8 mouse cellular contexts compared by ENCODE assay signal in genomic region chr10:4431746-4432122, GRCm38 (mm10). TPM values are rescaled to one million over a fixed set of nuclear protein-coding genes. Genes with fewer than 3 reads are reported as not detected.
DNase-seq lines count a peak whose midpoint lies in the region; ATAC-seq and TF ChIP-seq lines count a peak whose summit lies in the region.

No protein-coding gene starts in this region.

- peak; percentile 35 for ATAC-seq in forebrain, postnatal 0 days
- peak; percentile 25 for ATAC-seq in midbrain, embryonic 11.5 days (ENCODE audit: low FRiP score)

- H3K4me3 ChIP-seq in kidney, adult 2 months (ENCODE audit: insufficient read depth, low read depth, low read length), result peak overlapping the region; percentile 64
- peak overlapping the region; percentile 74 to 98 for H3K4me3 ChIP-seq in MEL (ENCODE audit: control insufficient read depth in 1 of 2, insufficient read depth in 1 of 2, low read depth in 2 of 2, low read length in 2 of 2)
- H3K4me3 ChIP-seq in forebrain, postnatal 0 days (ENCODE audit: low read depth, low read length), result peak overlapping the region; percentile 51
- peak overlapping the region; percentile 64 for H3K4me3 ChIP-seq in midbrain, embryonic 11.5 days (ENCODE audit: low read depth, low read length)

- no peak for TF ChIP-seq POLR2A in kidney, adult 2 months (IDR thresholded peaks at IDR 0.05; ENCODE audit: low read depth, low read length)
- TF ChIP-seq POLR2A in MEL (IDR thresholded peaks at IDR 0.05; ENCODE audit: control insufficient read depth in 1 of 2, insufficient read depth in 1 of 2, low read depth in 1 of 2, low read length in 2 of 2, poor library complexity in 1 of 2), result no peak

- 6% methylated on average over 5 of the region's 5 CpGs for WGBS in kidney, adult 2 months
- WGBS in forebrain, postnatal 0 days, result 16% methylated on average over 5 of the region's 5 CpGs
- WGBS in midbrain, embryonic 11.5 days, result 18% methylated on average over 5 of the region's 5 CpGs

- peaks cover 38% of the 10 kb centered on the region for H3K79me2 ChIP-seq in MEL (ENCODE audit: control insufficient read depth, insufficient read depth, low read length, poor library complexity)

- no peaks in the 10 kb centered on the region for H3K9me3 ChIP-seq in MEL (replicated peaks; ENCODE audit: insufficient read depth, low read length)
- H3K9me3 ChIP-seq in forebrain, postnatal 0 days (ENCODE audit: low read length), result no peaks in the 10 kb centered on the region
- no peaks in the 10 kb centered on the region for H3K9me3 ChIP-seq in midbrain, embryonic 11.5 days (ENCODE audit: control insufficient read depth, low read length)

- peak overlapping the region; percentile 68 for H3K4me2 ChIP-seq in forebrain, postnatal 0 days (ENCODE audit: low read depth)
- H3K4me2 ChIP-seq in midbrain, embryonic 11.5 days, result peak overlapping the region; percentile 69

- H3K27me3 ChIP-seq in kidney, adult 2 months (replicated peaks; ENCODE audit: control insufficient read depth, insufficient read depth, low read length), result no peaks in the 10 kb centered on the region
- no peaks in the 10 kb centered on the region for H3K27me3 ChIP-seq in MEL (ENCODE audit: control insufficient read depth in 1 of 2, insufficient read depth in 2 of 2, low read length in 2 of 2)
- H3K27me3 ChIP-seq in forebrain, postnatal 0 days (ENCODE audit: insufficient read depth, low read length), result no peaks in the 10 kb centered on the region
- no peaks in the 10 kb centered on the region for H3K27me3 ChIP-seq in midbrain, embryonic 11.5 days (ENCODE audit: control insufficient read depth, insufficient read depth, low read length)

- TF ChIP-seq CTCF in kidney, adult 2 months (conservative IDR thresholded peaks at IDR 0.05; ENCODE audit: insufficient read depth, insufficient read length, low read depth, low read length), result no peak
- no peak for TF ChIP-seq CTCF in MEL (IDR thresholded peaks at IDR 0.05 in 2 of 3, conservative IDR thresholded peaks at IDR 0.05 in 1 of 3; ENCODE audit: control insufficient read depth in 1 of 3, insufficient read depth in 1 of 3, low read depth in 2 of 3, low read length in 3 of 3, poor library complexity in 1 of 3, severe bottlenecking in 1 of 3)
- no peak for TF ChIP-seq CTCF in forebrain, postnatal 0 days (IDR thresholded peaks at IDR 0.05; ENCODE audit: low read depth)

- TF ChIP-seq EP300 in MEL (IDR thresholded peaks at IDR 0.05; ENCODE audit: low read depth in 1 of 2, low read length in 2 of 2), result no peak

- H3K9ac ChIP-seq in MEL (ENCODE audit: control insufficient read depth, low read depth, low read length, poor library complexity, severe bottlenecking), result peak overlapping the region; percentile 99
- H3K9ac ChIP-seq in forebrain, postnatal 0 days, result peak overlapping the region; percentile 72
- H3K9ac ChIP-seq in midbrain, embryonic 11.5 days (ENCODE audit: low read length), result peak overlapping the region; percentile 67

- H3K36me3 ChIP-seq in kidney, adult 2 months (ENCODE audit: control insufficient read depth, insufficient read depth, low read length), result no peaks in the 10 kb centered on the region
- H3K36me3 ChIP-seq in MEL (ENCODE audit: control insufficient read depth in 1 of 2, insufficient read depth in 2 of 2, low read length in 2 of 2), result peaks cover 0 to 18% of the 10 kb centered on the region in 2 experiments; a peak in 3 of 4 replicates
- H3K36me3 ChIP-seq in forebrain, postnatal 0 days (ENCODE audit: insufficient read depth), result peaks cover 3% of the 10 kb centered on the region; the same call in 1 of the 2 replicates
- peaks cover 3% of the 10 kb centered on the region; the same call in 1 of the 2 replicates for H3K36me3 ChIP-seq in midbrain, embryonic 11.5 days (ENCODE audit: control insufficient read depth, insufficient read depth, low read length)

- no peak for DNase-seq in kidney, adult 2 months
- no peak for DNase-seq in kidney, adult 11 months
- DNase-seq in MEL (ENCODE audit: low read depth, low spot score), result no peak
- no peak for DNase-seq in forebrain, postnatal 0 days
- no peak for DNase-seq in midbrain, embryonic 11.5 days (ENCODE audit: low spot score, missing footprints)
- no peak for DNase-seq in adrenal gland, adult 2 months
- DNase-seq in T-cell, adult 2 months (ENCODE audit: low spot score), result no peak
- DNase-seq in cerebellum, adult 9-11 months, result no peak

- no peak for TF ChIP-seq RAD21 in MEL (IDR thresholded peaks at IDR 0.05; ENCODE audit: low read depth, low read length)

- peaks cover 7% of the 10 kb centered on the region for H3K4me1 ChIP-seq in kidney, adult 2 months (ENCODE audit: control insufficient read depth, insufficient read depth, low read length)
- peaks cover 5 to 23% of the 10 kb centered on the region in 2 experiments; a peak in 3 of 4 replicates for H3K4me1 ChIP-seq in MEL (ENCODE audit: control insufficient read depth in 1 of 2, insufficient read depth in 2 of 2, low read length in 2 of 2)
- H3K4me1 ChIP-seq in forebrain, postnatal 0 days (ENCODE audit: insufficient read depth), result peaks cover 4% of the 10 kb centered on the region; the same call in 1 of the 2 replicates
- peaks cover 11% of the 10 kb centered on the region for H3K4me1 ChIP-seq in midbrain, embryonic 11.5 days (ENCODE audit: control insufficient read depth, insufficient read depth, low read length)

- H3K27ac ChIP-seq in kidney, adult 2 months (ENCODE audit: insufficient read depth, low read depth, low read length), result peak overlapping the region; percentile 81
- H3K27ac ChIP-seq in MEL (ENCODE audit: control insufficient read depth, low read depth, low read length), result peak overlapping the region; percentile 91
- peak overlapping the region; percentile 66 for H3K27ac ChIP-seq in forebrain, postnatal 0 days (ENCODE audit: low read depth, low read length)
- H3K27ac ChIP-seq in midbrain, embryonic 11.5 days (ENCODE audit: low read depth, low read length), result no peak overlapping the region

TF ChIP-seq in MEL, 35 proteins besides CTCF, POLR2A, EP300 and RAD21:
- 0 out of 2 replicates have a peak, but pooled peaks have one; percentile 16 for TF ChIP-seq UBTF (IDR thresholded peaks at IDR 0.05; ENCODE audit: borderline replicate concordance, insufficient read depth, low read depth, low read length)
- TF ChIP-seq ETS1 (IDR thresholded peaks at IDR 0.05; ENCODE audit: low read depth, low read length), result no peak

RNA-seq across cellular contexts. Expression of gene Rmnd1, which starts 0.5 kb away (rescaled TPM):
- 66.7 and 72.2 TPM in 2 replicates for polyA plus RNA-seq in kidney, adult 2 months (2012; rRNA removed)
- 30.6 and 38.8 TPM in 2 replicates for total RNA-seq in MEL (2012; rRNA removed)
- 10 to 100 TPM in 1 of 2 experiments, not detected in 1; 39.6 TPM for polyA plus RNA-seq in MEL (2012; ENCODE audit: insufficient read depth in 1 of 2, insufficient read length in 2 of 2, low read depth in 1 of 2, low replicate concordance in 2 of 2, missing spikeins in 1 of 2)
- total RNA-seq in forebrain, postnatal 0 days (2014; rRNA removed), result 18.8 and 23.9 TPM in 2 replicates
- 17.5 and 24.4 TPM in 2 replicates for polyA plus RNA-seq in forebrain, postnatal 0 days (2015; fragmentation: Nextera tagmentation; extraction: Ambion mirVana)
- polyA plus RNA-seq in midbrain, embryonic 11.5 days (2014; fragmentation: Nextera tagmentation; extraction: Ambion mirVana), result 46.7 and 50.7 TPM in 2 replicates
- 10 to 100 TPM; 42.8 to 54.3 TPM for total RNA-seq in adrenal gland, adult 2 months (2021)
- polyA plus RNA-seq in adrenal gland, adult 2 months (2012; rRNA removed), result 25.2 and 39.5 TPM in 2 replicates

RNA-seq across cellular contexts. Expression of gene Armt1, which starts 0.5 kb away (rescaled TPM):
- polyA plus RNA-seq in kidney, adult 2 months (2012; rRNA removed), result 7.9 and 9.1 TPM in 2 replicates
- 23.7 and 25.1 TPM in 2 replicates for total RNA-seq in MEL (2012; rRNA removed)
- 10 to 100 TPM in 1 of 2 experiments, not detected in 1; 24.2 TPM for polyA plus RNA-seq in MEL (2012; ENCODE audit: insufficient read depth in 1 of 2, insufficient read length in 2 of 2, low read depth in 1 of 2, low replicate concordance in 2 of 2, missing spikeins in 1 of 2)
- 11.5 and 17.6 TPM in 2 replicates for total RNA-seq in forebrain, postnatal 0 days (2014; rRNA removed)
- 5.3 and 6.1 TPM in 2 replicates for polyA plus RNA-seq in forebrain, postnatal 0 days (2015; fragmentation: Nextera tagmentation; extraction: Ambion mirVana)
- 27.7 and 30.5 TPM in 2 replicates for polyA plus RNA-seq in midbrain, embryonic 11.5 days (2014; fragmentation: Nextera tagmentation; extraction: Ambion mirVana)
- total RNA-seq in adrenal gland, adult 2 months (2021), result 10 to 100 TPM; 12.6 to 16.1 TPM
- 2.3 and 4.8 TPM in 2 replicates for polyA plus RNA-seq in adrenal gland, adult 2 months (2012; rRNA removed)

RNA-seq across cellular contexts. Expression of gene Zbtb2, which starts 43.8 kb away (rescaled TPM):
- 6.6 and 6.9 TPM in 2 replicates for polyA plus RNA-seq in kidney, adult 2 months (2012; rRNA removed)
- total RNA-seq in MEL (2012; rRNA removed), result 8.6 and 10.0 TPM in 2 replicates
- polyA plus RNA-seq in MEL (2012; ENCODE audit: insufficient read depth in 1 of 2, insufficient read length in 2 of 2, low read depth in 1 of 2, low replicate concordance in 2 of 2, missing spikeins in 1 of 2), result 10 to 100 TPM in 1 of 2 experiments, not detected in 1; 12.7 TPM
- 20.0 and 24.2 TPM in 2 replicates for total RNA-seq in forebrain, postnatal 0 days (2014; rRNA removed)
- polyA plus RNA-seq in forebrain, postnatal 0 days (2015; fragmentation: Nextera tagmentation; extraction: Ambion mirVana), result 15.2 and 15.7 TPM in 2 replicates
- 24.0 and 25.6 TPM in 2 replicates for polyA plus RNA-seq in midbrain, embryonic 11.5 days (2014; fragmentation: Nextera tagmentation; extraction: Ambion mirVana)
- total RNA-seq in adrenal gland, adult 2 months (2021), result 10 to 100 TPM in 1 of 2 experiments, 1 to 10 TPM in 1; 8.3 to 13.7 TPM
- 5.2 and 6.3 TPM in 2 replicates for polyA plus RNA-seq in adrenal gland, adult 2 months (2012; rRNA removed)

RNA-seq across cellular contexts. Expression of gene Ccdc170, which starts 50.6 kb away (rescaled TPM):
- 3.8 and 5.0 TPM in 2 replicates for polyA plus RNA-seq in kidney, adult 2 months (2012; rRNA removed)
- total RNA-seq in MEL (2012; rRNA removed), result not detected in 2 replicates
- polyA plus RNA-seq in MEL (2012; ENCODE audit: insufficient read depth in 1 of 2, insufficient read length in 2 of 2, low read depth in 1 of 2, low replicate concordance in 2 of 2, missing spikeins in 1 of 2), result not detected
- total RNA-seq in forebrain, postnatal 0 days (2014; rRNA removed), result 0.85 and 1.4 TPM in 2 replicates
- 0.18 and 0.62 TPM in 2 replicates for polyA plus RNA-seq in forebrain, postnatal 0 days (2015; fragmentation: Nextera tagmentation; extraction: Ambion mirVana)
- 0.10 and 0.11 TPM in 2 replicates for polyA plus RNA-seq in midbrain, embryonic 11.5 days (2014; fragmentation: Nextera tagmentation; extraction: Ambion mirVana)
- total RNA-seq in adrenal gland, adult 2 months (2021), result 1 to 10 TPM in 1 of 2 experiments, under 1 TPM in 1; 0.40 to 1.1 TPM
- 0.10 and 0.12 TPM in 2 replicates for polyA plus RNA-seq in adrenal gland, adult 2 months (2012; rRNA removed)
